Mouse (Mus musculus): ENCODE results near the gene Lmbrd2. TPM values are rescaled to one million over a fixed set of nuclear protein-coding genes. Genes with fewer than 3 reads are reported as not detected.

Lmbrd2 gene
- 3.4 and 3.5 TPM in 2 replicates for polyA plus RNA-seq (2014; fragmentation: Nextera tagmentation; extraction: Ambion mirVana)

GRCm38 (mm10) chr15:9140252-9140680 lies at the start of gene Lmbrd2:
Gene Lmbrd2, plus strand, starts transcription at chr15:9140550.
- Histone ChIP-seq H3K4me3 (ENCODE audit: low read depth, low read length) (peak within 1 kb of the TSS; percentile 91), H3K27ac (ENCODE audit: low read depth) (peak within 1 kb of the TSS; percentile 77), H3K4me2 (peak within 1 kb of the TSS; percentile 82), H3K9me3 (ENCODE audit: low read depth, low read length) (no peaks in the 10 kb centered on the region), H3K27me3 (ENCODE audit: insufficient read depth, low read length) (no peaks in the 10 kb centered on the region), H3K9ac (peak within 1 kb of the TSS; percentile 82), H3K36me3 (ENCODE audit: insufficient read depth) (peaks cover 39% of the 10 kb centered on the region), H3K4me1 (ENCODE audit: insufficient read depth) (peaks cover under 1% of the 10 kb centered on the region; the same call in 1 of the 2 replicates)
- WGBS, result 0% methylated on average over 34 of the region's 34 CpGs
- ATAC-seq (ENCODE audit: insufficient read depth), result peak; percentile 99
- TF ChIP-seq CTCF (IDR thresholded peaks at IDR 0.05; ENCODE audit: low read depth), result no peak
- DNase-seq, result peak; percentile 98

- H3K4me1 ChIP-seq (ENCODE audit: insufficient read depth), result no peaks in the 10 kb centered on the region; the same call in 1 of the 2 replicates
- no peak for ATAC-seq (ENCODE audit: insufficient read depth)
- 82% methylated on average over 5 of the region's 5 CpGs for WGBS
These were observed 49.7 kb upstream of the Lmbrd2 start for GRCm38 (mm10) chr15:9090662-9091061.

DNA sequence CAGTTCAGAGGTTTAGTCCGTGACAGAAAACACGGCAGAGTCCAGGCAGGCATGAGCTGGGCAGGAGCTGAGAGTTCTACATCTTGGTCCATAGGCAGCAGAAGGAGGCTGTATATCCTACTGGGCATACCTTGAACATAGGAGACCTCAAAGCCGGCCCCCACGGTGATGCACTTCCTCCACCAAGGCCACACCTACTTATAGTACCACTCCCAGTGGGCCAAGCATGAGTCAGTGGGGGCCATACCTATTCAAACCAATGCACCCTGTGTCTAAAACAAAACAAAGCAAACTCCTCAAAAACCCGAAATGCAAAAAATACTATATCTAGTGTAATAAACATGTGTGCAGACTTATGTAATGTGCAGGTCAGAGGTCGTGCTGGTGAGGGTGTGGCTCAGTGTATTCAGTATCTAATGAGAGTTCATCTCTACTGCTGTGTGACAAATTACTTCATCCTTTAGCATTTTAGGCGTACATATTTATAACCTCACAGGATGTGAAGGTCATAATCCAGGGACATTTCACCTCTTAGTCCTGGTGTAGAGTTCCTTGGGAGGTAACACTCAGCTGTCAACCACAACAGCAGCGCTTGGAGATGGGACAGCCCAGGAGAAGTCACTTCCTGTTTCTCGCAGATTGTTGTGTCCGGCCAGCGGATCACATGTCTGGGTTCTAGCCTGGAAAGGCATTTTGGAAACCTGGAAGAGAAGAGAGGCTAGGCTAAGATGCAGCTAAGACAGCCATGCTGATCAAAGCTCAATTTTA lies 46.6 kb upstream of the Lmbrd2 start:
- Histone ChIP-seq H3K36me3 (ENCODE audit: insufficient read depth) (peaks cover 45% of the 10 kb centered on the region), H3K27me3 (ENCODE audit: insufficient read depth, low read length) (no peaks in the 10 kb centered on the region), H3K27ac (ENCODE audit: low read depth) (peak overlapping the region; percentile 37), H3K9ac (no peak overlapping the region), H3K4me3 (ENCODE audit: low read depth, low read length) (0 out of 2 replicates have a peak overlapping the region, but pooled peaks have one; percentile 8), H3K9me3 (ENCODE audit: low read depth, low read length) (no peaks in the 10 kb centered on the region), H3K4me1 (ENCODE audit: insufficient read depth) (no peaks in the 10 kb centered on the region; the same call in 1 of the 2 replicates), H3K4me2 (peak overlapping the region; percentile 50)
- ATAC-seq (ENCODE audit: insufficient read depth), result peak; percentile 81
- DNase-seq, result no peak
- 52% methylated on average over 11 of the region's 11 CpGs for WGBS
- no peak for TF ChIP-seq CTCF (IDR thresholded peaks at IDR 0.05; ENCODE audit: low read depth)

More at GRCm38 (mm10) chr15:9090662-9091061, 49.7 kb upstream of the Lmbrd2 start:
- no peak overlapping the region for H3K4me2 ChIP-seq
- no peak overlapping the region for H3K27ac ChIP-seq (ENCODE audit: low read depth)
- DNase-seq, result no peak
- no peak overlapping the region for H3K9ac ChIP-seq
- peaks cover 46% of the 10 kb centered on the region for H3K36me3 ChIP-seq (ENCODE audit: insufficient read depth)
- no peaks in the 10 kb centered on the region for H3K9me3 ChIP-seq (ENCODE audit: low read depth, low read length)
- no peaks in the 10 kb centered on the region for H3K27me3 ChIP-seq (ENCODE audit: insufficient read depth, low read length)
- TF ChIP-seq CTCF (IDR thresholded peaks at IDR 0.05; ENCODE audit: low read depth), result no peak
- no peak overlapping the region for H3K4me3 ChIP-seq (ENCODE audit: low read depth, low read length)

DNA sequence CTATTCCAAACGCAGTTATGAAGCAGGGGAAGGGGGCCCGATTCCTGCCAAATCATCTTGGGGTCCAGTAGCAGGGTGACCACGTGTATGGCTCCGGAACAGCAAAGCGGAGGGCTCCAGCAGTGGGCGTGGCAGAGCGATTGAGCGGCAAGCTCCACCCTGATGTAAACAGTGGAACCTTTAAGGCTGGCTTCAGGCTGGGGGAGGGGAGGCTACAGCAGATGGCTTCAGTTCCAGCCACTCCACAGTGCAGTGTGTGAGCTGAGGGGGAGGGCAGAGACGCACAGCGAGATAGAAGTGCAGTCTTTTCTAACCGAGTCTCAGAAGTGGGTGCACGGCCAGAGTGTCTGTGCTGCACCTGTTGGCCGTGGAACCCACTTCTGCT lies 46.0 kb upstream of the Lmbrd2 start:
- Histone ChIP-seq H3K27ac (ENCODE audit: low read depth) (peak overlapping the region; percentile 73; the same call in 1 of the 2 replicates), H3K4me3 (ENCODE audit: low read depth, low read length) (0 out of 2 replicates have a peak overlapping the region, but pooled peaks have one; percentile 8), H3K4me2 (peak overlapping the region; percentile 50), H3K9me3 (ENCODE audit: low read depth, low read length) (no peaks in the 10 kb centered on the region), H3K36me3 (ENCODE audit: insufficient read depth) (peaks cover 49% of the 10 kb centered on the region), H3K9ac (no peak overlapping the region), H3K4me1 (ENCODE audit: insufficient read depth) (no peaks in the 10 kb centered on the region; the same call in 1 of the 2 replicates), H3K27me3 (ENCODE audit: insufficient read depth, low read length) (no peaks in the 10 kb centered on the region)
- DNase-seq, result peak; percentile 94
- 4% methylated on average over 13 of the region's 13 CpGs for WGBS
- no peak for TF ChIP-seq CTCF (IDR thresholded peaks at IDR 0.05; ENCODE audit: low read depth)
- peak; percentile 98 for ATAC-seq (ENCODE audit: insufficient read depth)

DNA sequence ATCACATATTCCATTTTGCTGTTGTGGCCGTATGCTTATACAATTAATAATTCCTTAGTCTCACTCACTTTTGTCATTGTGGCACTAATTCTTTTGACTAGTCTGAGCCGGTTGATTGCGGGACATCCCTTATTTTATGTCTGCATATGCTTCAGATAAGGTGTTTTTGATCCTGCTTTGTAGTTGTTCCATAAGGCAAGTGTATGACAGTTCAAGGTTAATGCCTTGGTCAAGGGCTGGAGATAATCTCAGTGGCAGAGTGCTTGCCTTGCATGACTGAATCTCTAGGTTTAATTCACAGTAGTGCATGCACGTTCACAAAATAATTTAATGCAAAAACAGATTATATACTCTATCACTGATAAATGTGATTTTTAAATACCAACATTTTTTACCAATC lies 43.5 kb upstream of the Lmbrd2 start:
- ATAC-seq (ENCODE audit: insufficient read depth) (no peak), DNase-seq (no peak)
- no peak for TF ChIP-seq CTCF (IDR thresholded peaks at IDR 0.05; ENCODE audit: low read depth)
- Histone ChIP-seq H3K9ac (no peak overlapping the region), H3K9me3 (ENCODE audit: low read depth, low read length) (no peaks in the 10 kb centered on the region), H3K4me3 (ENCODE audit: low read depth, low read length) (no peak overlapping the region), H3K27me3 (ENCODE audit: insufficient read depth, low read length) (no peaks in the 10 kb centered on the region), H3K36me3 (ENCODE audit: insufficient read depth) (peaks cover 60% of the 10 kb centered on the region), H3K4me2 (no peak overlapping the region), H3K4me1 (ENCODE audit: insufficient read depth) (no peaks in the 10 kb centered on the region; the same call in 1 of the 2 replicates), H3K27ac (ENCODE audit: low read depth) (no peak overlapping the region)
- WGBS, result 79% methylated on average over 4 of the region's 4 CpGs

DNA sequence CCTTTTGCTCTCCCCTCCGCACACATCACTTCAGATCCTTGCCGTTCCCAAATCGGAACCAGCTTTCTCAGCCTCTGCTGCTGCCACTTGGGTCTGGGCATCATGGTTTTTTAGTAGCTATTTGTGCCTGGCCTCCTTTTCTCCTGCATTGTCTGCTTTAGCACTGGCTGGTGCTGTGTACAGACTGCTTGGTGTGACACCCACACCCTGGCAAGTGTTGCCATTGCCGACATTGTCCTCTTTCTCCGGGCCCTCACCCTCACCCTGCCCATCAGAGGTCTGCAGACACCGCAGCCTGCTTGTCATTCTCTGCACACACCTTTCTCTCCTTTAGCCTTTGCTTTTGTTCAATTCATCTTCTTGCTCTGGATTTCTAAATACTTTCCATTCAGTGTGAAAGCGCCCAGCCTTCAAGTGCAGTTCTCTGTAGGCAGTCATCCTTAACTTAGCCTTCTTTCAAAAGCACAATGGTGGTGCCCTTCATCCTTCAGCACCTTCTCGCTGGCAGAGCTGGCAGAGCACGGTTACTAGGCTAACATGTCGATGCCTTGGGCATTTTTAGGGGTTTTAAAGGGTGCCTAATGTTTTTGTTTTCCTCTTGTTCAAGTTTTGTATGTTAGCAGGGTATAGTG lies 39.8 kb upstream of the Lmbrd2 start:
- no peak for TF ChIP-seq CTCF (IDR thresholded peaks at IDR 0.05; ENCODE audit: low read depth)
- DNase-seq (no peak), ATAC-seq (ENCODE audit: insufficient read depth) (no peak)
- H3K27ac ChIP-seq (ENCODE audit: low read depth), result no peak overlapping the region
- no peaks in the 10 kb centered on the region for H3K27me3 ChIP-seq (ENCODE audit: insufficient read depth, low read length)
- H3K4me1 ChIP-seq (ENCODE audit: insufficient read depth), result no peaks in the 10 kb centered on the region
- H3K9me3 ChIP-seq (ENCODE audit: low read depth, low read length), result no peaks in the 10 kb centered on the region
- WGBS, result 92% methylated on average over 10 of the region's 10 CpGs
- H3K4me3 ChIP-seq (ENCODE audit: low read depth, low read length), result no peak overlapping the region
- no peak overlapping the region for H3K9ac ChIP-seq
- peaks cover 78% of the 10 kb centered on the region for H3K36me3 ChIP-seq (ENCODE audit: insufficient read depth)
- no peak overlapping the region for H3K4me2 ChIP-seq
